Mouse (Mus musculus): ENCODE data around the gene Prkca.

DNA sequence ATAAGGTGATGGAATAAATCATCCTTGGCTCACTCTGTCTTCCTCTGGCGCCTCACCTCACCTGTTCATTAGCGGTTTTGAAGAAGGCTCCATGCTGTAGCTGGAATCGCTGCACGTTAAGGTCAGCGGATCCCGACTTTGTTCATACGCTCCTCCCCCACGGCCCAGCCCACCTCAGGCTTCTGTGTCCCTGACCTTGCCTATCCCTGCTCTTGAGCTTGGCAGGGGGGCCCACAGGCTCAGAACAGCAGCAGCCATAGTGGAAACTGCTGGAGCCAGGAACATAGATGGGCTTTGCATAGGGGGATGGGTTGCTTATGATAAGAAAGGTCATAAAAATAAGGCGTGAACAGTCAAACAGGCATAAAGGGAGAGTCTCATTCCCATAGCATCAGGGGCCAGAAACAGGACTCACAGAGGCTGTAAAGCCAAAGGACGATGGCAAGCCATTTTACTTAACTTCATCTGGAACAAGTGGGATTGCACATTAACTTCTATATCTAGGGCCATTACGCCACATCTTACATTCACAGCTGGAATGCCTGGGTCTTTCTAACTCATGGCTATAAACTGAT lies 102.7 kb downstream of the Prkca start:
- TF ChIP-seq POLR2A (IDR thresholded peaks at IDR 0.05; ENCODE audit: insufficient read depth, low read depth, low read length) (no peak), CTCF (IDR thresholded peaks at IDR 0.05; ENCODE audit: insufficient read depth, low read depth, low read length) (no peak)

Measured in olfactory bulb, adult 2 months (tissue).